Mouse (Mus musculus) heart, embryonic 13.5 days (tissue): ENCODE results near the gene Tmem237. TPM values are rescaled to one million over a fixed set of nuclear protein-coding genes. Genes with fewer than 3 reads are reported as not detected.

Source experiments
- ATAC-seq: fragments of 200-750 bp; cut with Nextera tagmentation; 2 replicates; pipeline ENCODE4 v1.8.0; 2017; ENCODE audit warnings: moderate TSS enrichment; ENCODE audit not compliant: insufficient number of reproducible peaks, low FRiP score, low TSS enrichment; ENCODE audit errors: extremely low read depth
- H3K27ac ChIP-seq: fragments of 300-500 bp; sonication (generic); replicated peaks from 2 replicates; pipeline ENCODE4 v1.5.1; 2015; ENCODE audit warnings: moderate library complexity, mild to moderate bottlenecking, inconsistent platforms
- H3K27me3 ChIP-seq: fragments of 300-500 bp; sonication (generic); replicated peaks from 2 replicates; pipeline ENCODE4 v1.6.1; 2015; ENCODE audit warnings: mild to moderate bottlenecking, inconsistent platforms
- H3K36me3 ChIP-seq: fragments of 300-500 bp; sonication (generic); 2 replicates; pipeline ENCODE4 v1.6.1; 2015; ENCODE audit warnings: mild to moderate bottlenecking, inconsistent platforms
- H3K4me1 ChIP-seq: fragments of 300-500 bp; sonication (generic); 2 replicates; pipeline ENCODE4 v1.6.1; 2015; ENCODE audit warnings: inconsistent platforms
- H3K4me2 ChIP-seq: fragments of 300-500 bp; sonication (generic); 2 replicates; pipeline ENCODE4 v1.6.1; 2015; ENCODE audit warnings: inconsistent platforms, mild to moderate bottlenecking, moderate library complexity
- H3K4me3 ChIP-seq: fragments of 300-500 bp; sonication (generic); 2 replicates; pipeline ENCODE4 v1.5.1; 2015; ENCODE audit warnings: moderate library complexity, mild to moderate bottlenecking, inconsistent platforms
- H3K9ac ChIP-seq: fragments of 300-500 bp; sonication (generic); 2 replicates; pipeline ENCODE4 v1.6.1; 2015; ENCODE audit warnings: inconsistent platforms, mild to moderate bottlenecking, moderate library complexity
- H3K9me3 ChIP-seq: fragments of 300-500 bp; sonication (generic); 2 replicates; pipeline ENCODE4 v1.6.1; 2016; ENCODE audit warnings: inconsistent platforms
- WGBS: fragments of 180-500 bp; shearing (Covaris S2); methylation state at CpG from one replicate; pipeline ENCODE4 v1.1.7; 2015; ENCODE audit warnings: mixed read lengths; 5-methylcytosine and 5-hydroxymethylcytosine counted together
- polyA plus RNA-seq: library from polyadenylated mRNA; unstranded; fragments of >200 nt; fragmentation: Nextera tagmentation; extraction: Ambion mirVana; gene quantifications from 2 replicates; pipeline ENCODE4 v1.2.1, GENCODE M21; 2015

Gene Tmem237
- polyA plus RNA-seq, 1 experiment from 2014 or later = 14.1 TPM

DNA sequence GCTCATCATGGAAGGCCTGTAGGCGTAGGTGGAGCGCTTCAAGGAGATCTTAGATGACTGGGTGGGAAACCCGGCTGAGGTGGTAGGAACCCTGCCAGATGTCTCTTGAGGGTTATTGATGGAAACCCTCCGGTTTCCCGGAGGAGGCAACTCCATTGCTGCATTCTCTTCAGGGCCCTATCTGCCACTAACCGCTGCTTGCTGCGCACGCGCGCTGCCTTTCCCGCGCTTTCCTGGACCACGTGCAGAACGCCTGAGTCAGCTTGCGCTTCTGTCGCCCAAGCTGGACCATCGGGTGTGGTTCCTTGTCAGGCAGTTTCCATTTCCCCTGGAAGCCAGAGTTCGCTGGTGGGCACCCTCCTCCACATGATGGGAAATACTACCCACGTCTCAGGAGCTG lies 25.5 kb downstream of the Tmem237 start, which contains the start of gene C2cd6:
Gene C2cd6 (minus strand): TSS at position 196 of the 400 bp plus-strand sequence.
- ATAC-seq = no peak
- H3K36me3 ChIP-seq = no peaks in the 10 kb centered on the region; the same call in 1 of the 2 replicates
- H3K9ac ChIP-seq = no peak within 1 kb of the TSS
- no peaks in the 10 kb centered on the region for H3K9me3 ChIP-seq
- no peak within 1 kb of the TSS for H3K4me2 ChIP-seq
- no peaks in the 10 kb centered on the region for H3K4me1 ChIP-seq
- no peaks in the 10 kb centered on the region for H3K27me3 ChIP-seq
- 81% methylated on average over 19 of the region's 19 CpGs for WGBS
- no peak within 1 kb of the TSS for H3K27ac ChIP-seq
- H3K4me3 ChIP-seq = no peak within 1 kb of the TSS

DNA sequence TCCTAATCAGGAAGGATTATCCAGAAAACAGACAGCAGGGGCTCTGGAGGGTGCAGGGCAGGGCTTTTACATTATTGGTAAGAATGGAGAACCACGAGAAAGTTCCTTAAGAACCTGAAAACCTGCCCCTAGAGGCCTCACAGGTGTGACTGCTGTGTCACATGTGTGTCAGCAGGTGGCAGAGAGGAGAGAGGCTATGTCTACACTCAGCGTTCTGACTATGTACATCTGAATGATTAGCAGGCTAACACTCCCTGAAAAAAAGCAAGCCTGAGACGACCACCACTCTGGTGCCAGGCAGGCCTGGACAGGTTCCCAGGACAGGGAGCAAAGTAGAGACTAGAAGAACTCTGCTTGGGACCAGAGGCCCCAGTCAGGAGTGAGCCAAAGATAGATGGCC lies 49.3 kb downstream of the Tmem237 start:
- Histone ChIP-seq H3K27ac (no peak overlapping the region), H3K4me2 (no peak overlapping the region), H3K36me3 (no peaks in the 10 kb centered on the region), H3K4me1 (no peaks in the 10 kb centered on the region), H3K4me3 (no peak overlapping the region), H3K27me3 (no peaks in the 10 kb centered on the region), H3K9ac (no peak overlapping the region), H3K9me3 (no peaks in the 10 kb centered on the region)
- 32% methylated on average over 3 of the region's 3 CpGs for WGBS
- no peak for ATAC-seq

DNA sequence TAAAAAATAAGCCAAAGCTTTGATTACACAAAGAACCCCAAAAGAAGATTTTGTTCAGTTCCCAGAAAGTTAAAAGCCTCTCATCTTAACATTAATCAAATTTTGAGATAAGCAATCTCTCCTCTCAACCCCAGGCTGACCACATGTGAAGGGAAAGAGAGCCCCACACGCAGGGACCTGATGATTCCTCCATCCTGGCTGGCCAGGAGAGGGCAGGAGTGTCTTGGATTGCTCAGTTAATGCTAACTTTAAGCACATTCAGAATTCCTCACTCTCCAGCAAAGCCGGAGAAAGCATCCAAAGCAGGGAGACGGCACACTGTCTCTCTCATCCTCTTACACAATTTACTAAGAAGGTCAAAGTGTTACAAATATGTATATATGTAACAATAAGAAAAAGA lies 52.2 kb downstream of the Tmem237 start:
- Histone ChIP-seq H3K4me3 (no peak overlapping the region), H3K4me2 (no peak overlapping the region), H3K27me3 (no peaks in the 10 kb centered on the region), H3K36me3 (no peaks in the 10 kb centered on the region), H3K9ac (no peak overlapping the region), H3K4me1 (no peaks in the 10 kb centered on the region), H3K9me3 (no peaks in the 10 kb centered on the region), H3K27ac (no peak overlapping the region)
- no peak for ATAC-seq
- WGBS = 5% methylated on average over 3 of the region's 3 CpGs

DNA sequence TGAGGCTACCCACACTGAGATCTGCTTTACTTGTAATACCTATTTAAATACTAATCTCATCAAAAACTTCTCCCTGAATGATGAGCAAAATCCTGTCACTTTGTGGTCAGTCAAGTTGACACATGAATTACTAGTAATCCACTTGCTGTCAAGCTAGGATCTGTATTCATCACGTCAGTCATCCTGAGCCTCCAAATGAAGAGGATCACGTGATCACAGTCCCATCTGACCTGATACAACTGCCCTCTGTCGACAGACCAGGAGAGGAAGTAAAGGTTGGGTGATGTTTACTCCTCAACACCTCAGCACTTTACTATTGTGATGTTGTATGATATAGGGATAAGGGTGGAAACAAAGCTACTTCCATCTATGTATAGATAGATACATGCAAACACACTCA lies 56.5 kb downstream of the Tmem237 start:
- H3K4me2 ChIP-seq = no peak overlapping the region
- H3K36me3 ChIP-seq = no peaks in the 10 kb centered on the region
- no peaks in the 10 kb centered on the region for H3K9me3 ChIP-seq
- no peak overlapping the region for H3K9ac ChIP-seq
- no peak overlapping the region for H3K4me3 ChIP-seq
- no peak overlapping the region for H3K27ac ChIP-seq
- ATAC-seq = no peak
- H3K4me1 ChIP-seq = no peaks in the 10 kb centered on the region
- no peaks in the 10 kb centered on the region for H3K27me3 ChIP-seq
- 55% methylated on average over 3 of the region's 3 CpGs for WGBS

DNA sequence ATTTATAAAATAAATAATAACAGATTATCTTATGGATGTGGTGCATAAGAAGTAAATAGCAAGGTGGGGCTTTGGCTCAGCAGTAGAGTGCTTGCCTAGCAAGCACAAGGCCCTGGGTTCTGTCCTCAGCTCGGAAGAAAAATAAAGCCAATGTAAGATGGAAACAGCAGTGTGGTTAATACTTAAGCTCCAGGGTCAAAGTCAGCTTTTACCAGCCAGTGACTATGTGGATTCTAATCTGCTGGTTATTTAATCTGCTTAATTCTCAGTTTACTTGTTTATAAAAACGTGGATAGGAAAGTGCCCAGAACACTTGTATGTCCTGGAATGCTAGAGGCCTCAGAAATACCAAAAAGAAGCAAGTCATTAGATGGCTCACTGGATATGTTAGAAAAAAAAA lies 63.3 kb downstream of the Tmem237 start:
- no peak overlapping the region for H3K9ac ChIP-seq
- ATAC-seq = no peak
- no peaks in the 10 kb centered on the region for H3K36me3 ChIP-seq
- no peak overlapping the region for H3K4me3 ChIP-seq
- no peaks in the 10 kb centered on the region for H3K4me1 ChIP-seq
- no peaks in the 10 kb centered on the region for H3K9me3 ChIP-seq
- no peaks in the 10 kb centered on the region for H3K27me3 ChIP-seq
- 52% methylated on average over 2 of the region's 2 CpGs for WGBS
- H3K4me2 ChIP-seq = no peak overlapping the region
- H3K27ac ChIP-seq = no peak overlapping the region

DNA sequence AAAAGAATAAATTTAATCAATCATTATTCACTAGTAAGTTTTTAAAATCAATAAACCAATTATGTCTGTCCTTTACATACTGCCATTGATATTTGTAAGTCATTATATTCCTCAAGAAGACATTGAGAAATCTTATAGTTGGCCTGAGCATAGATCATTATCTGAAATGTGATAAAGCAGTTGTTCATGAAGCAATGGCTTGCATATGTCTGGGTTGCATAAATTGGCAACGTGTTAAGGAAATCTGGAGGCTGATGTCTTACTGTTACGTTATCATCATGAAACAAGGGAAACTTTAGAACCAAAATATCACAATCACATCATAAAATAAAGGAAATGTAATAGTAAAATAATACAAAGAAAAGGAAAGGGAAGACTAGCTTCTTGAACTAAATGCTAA lies 68.9 kb downstream of the Tmem237 start:
- no peak for ATAC-seq
- Histone ChIP-seq H3K4me3 (no peak overlapping the region), H3K4me2 (no peak overlapping the region), H3K36me3 (no peaks in the 10 kb centered on the region), H3K9me3 (no peaks in the 10 kb centered on the region), H3K27me3 (no peaks in the 10 kb centered on the region), H3K27ac (no peak overlapping the region), H3K4me1 (no peaks in the 10 kb centered on the region), H3K9ac (no peak overlapping the region)
- 57% methylated on average over 2 of the region's 2 CpGs for WGBS

Other genes with a start within 250 kb of the Tmem237 start
- 24.9 and 25.4 TPM in 2 replicates for gene Trak2, start 147.0 kb downstream of the Tmem237 start, polyA plus RNA-seq
- 24.1 and 27.4 TPM in 2 replicates for gene Stradb, start 146.9 kb downstream of the Tmem237 start, polyA plus RNA-seq
- not detected in 2 replicates for gene C2cd6, start 25.5 kb downstream of the Tmem237 start, polyA plus RNA-seq
- 0.23 and 0.38 TPM in 2 replicates for gene Mpp4, start 43.0 kb upstream of the Tmem237 start, polyA plus RNA-seq
- 7.1 TPM in 2 replicates for gene Als2, start 116.8 kb upstream of the Tmem237 start, polyA plus RNA-seq
- gene Cdk15, start 136.5 kb upstream of the Tmem237 start, polyA plus RNA-seq = 0.37 TPM in 1 of 2 replicates, not detected in the other